Mouse (Mus musculus) layer of hippocampus, postnatal 14 days (tissue): ENCODE measurements at regions not wholly inside any gene's neighbourhood (a gene's known extent, or its start where the extent isn't known, plus 50 kb on each side); places are given as distances from the start of the nearest gene placed in this dataset.
"Not testable (repeated sequence)": the region's sequence is repeated elsewhere in the genome, so short reads cannot be mapped to it uniquely, and the experiment has no call there.

Experiments
- DNase-seq, 2 experiments: peaks; one replicate each; pipeline ENCODE4 v3.0.0; 2021 to 2022; ENCODE audit warnings: low spot score in 2 of 2, mixed read lengths in 1 of 2

GRCm38 (mm10) chr5:25639187-25639586, 66.4 kb downstream of the Xrcc2 start:
- DNase-seq: peak; percentile 45 to 81

DNA sequence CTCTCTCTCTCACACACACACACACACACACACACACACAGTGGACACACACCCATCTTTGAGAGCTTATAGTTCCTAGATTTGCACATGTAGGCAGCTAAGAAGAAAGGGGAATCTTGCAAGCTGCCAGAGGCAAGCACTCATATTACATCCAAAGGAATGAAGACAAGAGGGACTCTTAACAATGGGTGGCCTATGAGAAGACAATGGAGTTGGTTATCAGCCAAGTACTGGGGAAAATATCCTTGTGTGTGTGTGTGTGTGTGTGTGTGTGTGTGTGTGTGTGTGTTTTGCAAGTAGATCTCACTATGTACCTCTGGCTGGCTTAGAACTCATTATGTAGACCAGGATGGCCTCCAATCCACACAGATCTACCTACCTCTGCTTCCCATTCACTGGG, 67.5 kb downstream of the Xrcc2 start:
- no peak for DNase-seq

DNA sequence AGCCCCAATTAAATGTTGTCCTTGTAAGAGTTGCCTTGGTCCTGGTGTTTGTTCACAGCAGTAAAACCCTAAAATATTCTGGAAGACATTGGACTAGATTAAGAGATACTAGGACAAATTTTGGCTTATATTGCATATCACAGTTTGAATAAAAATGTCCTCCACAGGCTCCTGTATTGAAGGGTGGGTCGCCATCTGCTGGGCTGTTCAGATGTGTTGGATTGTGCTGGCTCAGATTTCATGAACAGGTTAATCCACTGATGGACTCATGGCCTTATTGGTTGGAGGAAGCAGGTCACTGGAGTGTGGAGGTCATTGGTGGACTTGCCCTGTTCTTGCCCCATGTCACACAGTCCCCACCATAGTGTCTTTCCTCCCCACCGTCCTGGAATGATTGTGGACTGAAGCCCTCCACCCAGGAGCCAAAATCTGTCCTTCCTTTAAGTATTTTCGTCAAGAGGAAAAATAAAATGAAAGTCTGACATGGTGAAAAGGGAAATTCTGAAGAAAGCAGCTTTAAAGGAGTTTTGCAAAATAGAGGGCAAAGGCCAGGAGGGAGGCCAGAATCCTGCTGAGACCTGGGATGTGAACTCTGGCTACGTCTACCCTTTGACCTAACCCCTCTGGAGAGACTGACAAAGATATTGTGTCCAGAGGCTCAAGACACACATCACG, 72.6 kb downstream of the Xrcc2 start:
- DNase-seq: no peak

- DNase-seq: no peak
Measured at GRCm38 (mm10) chr5:25629731-25630130, 75.9 kb downstream of the Xrcc2 start.

- DNase-seq: no peak
Measured at GRCm38 (mm10) chr5:25628504-25628903, 77.1 kb downstream of the Xrcc2 start.

DNA sequence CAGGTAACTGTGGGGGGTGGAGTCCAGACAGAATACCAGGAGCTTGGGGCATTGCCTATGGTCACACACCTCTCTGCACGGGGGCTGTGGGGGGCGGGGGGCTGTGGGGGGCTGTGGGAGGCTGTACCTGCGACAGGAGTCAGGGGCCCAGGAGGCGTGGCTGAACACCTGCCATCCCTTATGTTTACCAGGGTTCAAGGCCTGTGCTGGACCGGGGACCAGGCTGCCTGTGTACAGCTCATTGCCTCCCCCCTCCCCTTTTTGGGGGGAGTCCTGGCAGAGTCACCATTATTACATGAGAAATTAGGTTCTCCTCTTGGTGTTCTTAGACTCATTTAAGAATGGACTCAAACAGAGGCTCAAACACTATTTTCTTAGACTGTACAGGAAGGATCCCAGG, 78.5 kb downstream of the Xrcc2 start:
- no peak for DNase-seq

- DNase-seq: no peak
Measured at GRCm38 (mm10) chr5:25624029-25624428, 81.6 kb downstream of the Xrcc2 start.

GRCm38 (mm10) chr5:25619872-25620271, 85.8 kb downstream of the Xrcc2 start:
- no peak for DNase-seq

DNA sequence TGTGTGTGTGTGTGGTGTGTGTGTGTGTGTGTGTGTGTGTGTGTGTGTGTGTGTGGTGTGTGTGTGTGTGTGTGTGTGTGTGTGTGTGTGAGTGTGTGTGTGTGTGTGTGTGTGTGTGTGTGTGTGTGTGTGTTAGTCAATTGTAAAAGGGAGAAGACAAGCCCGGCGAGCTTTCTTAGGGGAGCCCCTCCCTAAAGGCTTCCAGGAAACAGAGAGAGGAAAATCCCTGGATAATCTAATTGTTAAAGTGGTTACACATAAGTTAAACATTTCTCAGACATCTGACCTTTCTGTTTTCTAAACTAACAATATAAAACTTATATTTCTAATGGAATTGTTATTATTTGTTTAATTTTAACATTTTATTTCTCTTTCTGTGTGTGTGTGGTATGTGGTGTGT, 86.3 kb downstream of the Xrcc2 start:
- DNase-seq: not testable (repeated sequence)

- DNase-seq: no peak
Measured at GRCm38 (mm10) chr5:25614659-25615061, 91.0 kb downstream of the Xrcc2 start.

DNA sequence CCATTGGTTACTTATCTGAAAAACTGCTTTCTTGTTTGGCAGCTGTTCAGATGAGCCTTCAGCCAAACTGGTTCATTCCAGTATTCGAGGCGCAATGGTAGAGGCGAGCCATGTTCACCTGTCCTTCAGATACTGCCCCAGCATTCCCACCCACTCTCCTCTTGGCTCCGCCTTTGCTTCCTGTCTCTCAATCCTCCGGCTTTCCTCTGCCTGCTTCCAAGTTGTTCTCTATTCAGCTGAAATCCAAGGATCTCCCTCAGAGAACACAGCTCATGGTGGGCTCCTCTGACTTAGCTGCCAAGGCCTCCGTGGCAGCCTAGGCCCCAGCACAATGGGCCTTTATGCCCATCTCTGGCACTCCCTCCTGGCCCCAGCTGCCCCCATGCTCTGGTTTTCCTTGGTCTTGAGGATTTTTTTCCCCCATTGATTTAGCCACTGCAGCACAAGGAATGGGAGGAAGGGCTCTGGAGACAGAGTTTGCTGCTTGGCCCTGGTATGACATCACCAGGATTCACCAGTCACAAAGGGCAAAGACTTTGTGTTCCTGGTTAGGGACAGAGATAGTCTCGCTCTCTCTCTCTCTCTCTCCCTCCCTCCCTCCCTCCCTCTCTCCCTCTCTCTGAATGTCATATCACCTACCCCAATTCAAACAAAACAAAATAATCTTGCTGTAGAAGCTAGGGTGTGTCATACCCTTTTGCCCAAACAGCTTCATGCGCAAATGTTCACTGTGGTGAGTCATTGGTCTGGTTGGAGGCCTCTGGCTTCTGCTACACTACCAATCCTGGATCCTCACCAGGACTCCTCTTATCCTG, 91.6 kb downstream of the Xrcc2 start:
- DNase-seq: peak; percentile 55 to 74

- DNase-seq: peak; percentile 54 to 59
Measured at GRCm38 (mm10) chr5:25612036-25612705, 93.5 kb downstream of the Xrcc2 start.

- DNase-seq: peak; percentile 29 to 85
Measured at GRCm38 (mm10) chr5:25609911-25610310, 94.0 kb downstream of the Cct8l1 start.

DNA sequence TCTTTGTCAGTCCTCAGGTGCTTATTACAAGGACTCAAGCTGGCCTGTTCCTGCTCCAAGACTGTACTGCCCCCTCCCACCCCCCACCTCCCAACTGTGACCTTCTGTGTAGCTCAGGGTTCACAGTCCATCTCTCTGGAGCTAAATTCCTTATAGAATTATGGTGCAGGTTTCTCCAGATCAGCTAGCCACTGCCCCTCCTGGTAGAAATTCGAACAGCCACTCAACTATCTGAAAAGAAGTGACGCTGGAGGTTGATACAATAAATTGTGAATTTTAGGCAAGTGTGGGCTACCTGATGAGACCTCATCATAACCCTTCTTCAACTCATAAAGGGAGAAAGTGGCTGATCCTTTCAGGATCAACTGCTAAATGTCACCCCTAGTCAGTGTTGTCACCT, 86.3 kb downstream of the Cct8l1 start:
- DNase-seq: no peak

DNA sequence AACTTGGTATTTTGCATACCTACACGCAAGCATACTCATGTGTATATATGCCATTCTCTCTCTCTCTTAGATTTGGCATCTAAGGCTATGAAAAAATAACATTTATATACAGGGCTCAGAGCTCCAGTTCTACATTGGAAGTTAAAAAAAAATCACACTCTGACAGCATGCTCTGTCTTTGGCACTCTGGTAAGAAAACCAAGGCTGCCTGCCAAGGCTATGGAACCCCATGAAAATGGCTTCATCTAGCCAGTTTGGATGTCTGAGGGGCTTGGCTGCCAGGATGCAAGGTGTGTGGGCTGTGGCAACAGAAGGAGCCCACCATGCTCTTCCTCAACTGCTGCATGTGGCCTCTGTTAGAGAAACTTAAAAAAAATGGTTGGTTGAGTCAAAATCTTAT, 83.5 kb downstream of the Cct8l1 start:
- DNase-seq: peak in 1 of 2 experiments; percentile 58

DNA sequence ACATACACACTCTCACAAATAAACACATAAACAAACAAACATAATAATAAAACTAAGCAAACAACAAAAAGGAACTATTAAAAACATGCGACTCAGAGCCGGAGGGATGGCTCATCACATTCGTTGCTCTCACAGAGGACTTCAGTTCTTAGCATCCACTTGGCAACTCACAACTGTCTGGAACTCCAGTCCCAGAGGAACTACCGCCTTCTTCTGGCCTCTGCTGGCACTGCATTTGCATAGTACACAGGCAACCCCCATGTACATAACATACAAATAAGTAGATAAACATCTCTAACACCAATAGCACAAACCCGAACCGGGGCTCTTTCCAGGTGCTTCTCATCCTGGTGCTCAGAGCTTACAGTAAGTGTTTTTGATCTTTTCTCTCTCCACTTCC, 81.9 kb downstream of the Cct8l1 start:
- no peak for DNase-seq

GRCm38 (mm10) chr5:25591709-25592108, 75.8 kb downstream of the Cct8l1 start:
- no peak for DNase-seq
